In the genomic region with DNA sequence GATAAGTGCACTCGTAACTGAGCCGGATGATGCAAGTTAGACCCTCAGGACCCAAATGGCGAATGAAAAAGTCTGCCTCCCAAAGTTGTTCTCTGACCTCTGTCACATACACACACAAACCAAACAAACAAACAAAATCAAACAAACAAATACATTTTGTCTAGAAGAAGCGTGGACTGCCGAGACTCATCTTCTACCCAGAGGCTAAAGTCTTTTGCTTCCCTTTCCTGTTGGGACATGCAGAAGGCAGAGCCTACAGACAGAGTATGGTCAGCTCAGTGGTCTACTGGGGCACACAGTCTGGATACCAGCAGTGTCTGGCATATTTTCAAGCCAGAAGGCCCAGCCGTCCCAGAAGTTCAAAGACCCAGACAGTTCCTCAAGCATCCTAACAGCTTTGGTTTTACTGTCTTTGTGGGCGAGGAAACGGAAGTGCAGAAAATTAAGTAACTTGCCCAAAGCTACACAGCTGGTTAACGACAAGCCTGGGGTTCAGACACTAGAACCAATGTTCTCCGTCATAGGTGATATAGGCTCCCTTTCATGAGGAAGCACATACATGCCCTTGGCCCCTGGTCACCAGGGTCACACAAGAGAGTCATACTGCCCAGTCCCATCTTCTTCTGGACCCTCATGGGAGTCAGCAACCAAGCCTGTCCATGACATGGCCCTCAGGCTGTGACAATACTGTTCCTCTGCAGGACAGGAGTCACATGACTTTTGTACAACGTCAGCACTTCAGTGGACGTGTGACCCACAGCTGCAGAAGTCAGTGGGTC, we compare ENCODE assay signal across 10 mouse cellular contexts. TPM values are rescaled to one million over a fixed set of nuclear protein-coding genes. Genes with fewer than 3 reads are reported as not detected.
A peak's percentile ranks its signal among the peaks of the same experiment; 100 is the strongest.
DNase-seq lines count a peak whose midpoint lies in the region; ATAC-seq lines count a peak whose summit lies in the region.
"Had no signal": no experiment of that assay in that cellular context is flagged by ENCODE, and none has a peak within 500 bp of the region (broad histone marks: within the 10 kb centered on the region; RNA-seq: fewer than 3 reads in every experiment).

No protein-coding gene starts in this region.

- DNase-seq in spleen, postnatal 36 days (ENCODE audit: low spot score in 2 of 2): peak; percentile 49 to 56
- DNase-seq in spleen, postnatal 4 days (ENCODE audit: low spot score in 2 of 2): no peak
- peak; percentile 39 for DNase-seq in lung, postnatal 36 days
- DNase-seq in thymus, postnatal 4 days: peak; percentile 47
- DNase-seq in urinary bladder, postnatal 36 days (ENCODE audit: low spot score in 2 of 2): no peak
- DNase-seq in urinary bladder, postnatal 4 days (ENCODE audit: low spot score in 2 of 2): no peak
- DNase-seq in left cerebral cortex, adult 8-10 months (ENCODE audit: low spot score in 2 of 2): no peak
- DNase-seq: gastrocnemius, postnatal 10 days; layer of hippocampus, postnatal 36 days had no signal

- ATAC-seq in heart, embryonic 16.5 days (replicated peaks; ENCODE audit: extremely low read depth, insufficient read depth, low FRiP score): no peak

- WGBS in heart, embryonic 16.5 days: 70% methylated on average over 12 of the region's 12 CpGs

- H3K4me3 ChIP-seq in heart, embryonic 16.5 days (ENCODE audit: low read length): peak overlapping the region; percentile 53; the same call in 1 of the 2 replicates

- peak overlapping the region; percentile 53 for H3K4me2 ChIP-seq in heart, embryonic 16.5 days (ENCODE audit: low read depth, low read length)

- peaks cover 7% of the 10 kb centered on the region for H3K4me1 ChIP-seq in heart, embryonic 16.5 days (ENCODE audit: control insufficient read depth, insufficient read depth, low read length)

- H3K36me3 ChIP-seq in heart, embryonic 16.5 days (ENCODE audit: control insufficient read depth, insufficient read depth): no peaks in the 10 kb centered on the region

- no peak overlapping the region for H3K9ac ChIP-seq in heart, embryonic 16.5 days (ENCODE audit: low read length)

- H3K27ac ChIP-seq in heart, embryonic 16.5 days (ENCODE audit: low read length): no peak overlapping the region

- H3K9me3 ChIP-seq in heart, embryonic 16.5 days (replicated peaks; ENCODE audit: control insufficient read depth, low read length): no peaks in the 10 kb centered on the region

- no peaks in the 10 kb centered on the region for H3K27me3 ChIP-seq in heart, embryonic 16.5 days (ENCODE audit: control insufficient read depth, insufficient read depth, low read length)

RNA-seq across cellular contexts. Expression of a gene that starts 2.0 kb away (rescaled TPM):
- polyA plus RNA-seq in heart, embryonic 16.5 days (2015; fragmentation: Nextera tagmentation; extraction: Ambion mirVana): 72.7 and 105 TPM in 2 replicates
- total RNA-seq in left cerebral cortex, adult 8-10 months (2022): 10 to 100 TPM in 1 of 4 experiments, 1 to 10 TPM in 3; 4.8 to 13.3 (median 7.3) TPM

Comparison
In these comparisons a context has a peak if more than half of its experiments do, and no peak if none do; other contexts are left out.
1. DNase-seq: peak in spleen, postnatal 36 days (2 of 2), lung, postnatal 36 days (single experiment) and thymus, postnatal 4 days (single experiment); none in spleen, postnatal 4 days (0 of 2), urinary bladder, postnatal 36 days (0 of 2), urinary bladder, postnatal 4 days (0 of 2) and left cerebral cortex, adult 8-10 months (0 of 2).